Mouse (Mus musculus): ENCODE measurements around the gene Gm17324.

- TF ChIP-seq CTCF (IDR thresholded peaks at IDR 0.05; ENCODE audit: borderline replicate concordance, insufficient read depth, low read depth, low read length), result no peak
- TF ChIP-seq POLR2A (IDR thresholded peaks at IDR 0.05; ENCODE audit: borderline replicate concordance, insufficient read depth, low read length), result no peak
Observed at GRCm38 (mm10) chr9:78457026-78457425, 8.4 kb upstream of the Gm17324 start.

All from cerebellum, adult 2 months (tissue).